Comparison of ENCODE assay signal across 14 mouse cellular contexts in the genomic region with DNA sequence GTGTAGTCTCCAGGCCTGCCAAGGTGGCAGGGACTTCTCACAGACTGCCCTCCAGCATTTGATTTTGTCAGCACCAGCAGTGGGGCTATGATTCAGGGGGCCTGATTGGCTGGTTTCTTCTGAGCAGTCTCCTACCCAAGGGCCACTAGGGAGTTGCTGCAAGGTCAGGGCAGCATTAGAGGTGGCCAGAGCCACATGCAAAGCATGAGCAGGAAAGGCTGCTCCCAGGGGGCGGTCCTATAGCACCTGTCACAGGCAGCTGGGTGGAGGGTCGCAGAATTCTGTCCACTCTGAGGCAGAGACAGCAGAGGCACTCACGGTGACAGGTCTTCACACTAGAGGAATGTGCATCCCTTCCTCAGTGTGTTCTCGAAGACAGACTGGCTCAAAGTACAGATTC. TPM values are rescaled to one million over a fixed set of nuclear protein-coding genes. Genes with fewer than 3 reads are reported as not detected.
DNase-seq lines count a peak whose midpoint lies in the region; ATAC-seq and TF ChIP-seq lines count a peak whose summit lies in the region.
"Had no signal": no experiment of that assay in that cellular context is flagged by ENCODE, and none has a peak within 500 bp of the region (broad histone marks: within the 10 kb centered on the region; RNA-seq: fewer than 3 reads in every experiment).

No protein-coding gene starts in this region.

- no peaks in the 10 kb centered on the region for H3K36me3 ChIP-seq in heart, embryonic 13.5 days
- H3K36me3 ChIP-seq in lung, embryonic 14.5 days (ENCODE audit: insufficient read depth) = no peaks in the 10 kb centered on the region
- H3K36me3 ChIP-seq in stomach, postnatal 0 days (ENCODE audit: control insufficient read depth, insufficient read depth, low read length) = no peaks in the 10 kb centered on the region

- H3K4me3 ChIP-seq in heart, embryonic 13.5 days = no peak overlapping the region
- no peak overlapping the region for H3K4me3 ChIP-seq in lung, embryonic 14.5 days (ENCODE audit: low read depth, low read length)
- H3K4me3 ChIP-seq in stomach, postnatal 0 days (ENCODE audit: low read depth, low read length) = no peak overlapping the region
- H3K4me3 ChIP-seq: left cerebral cortex, adult 2 months had no signal

- H3K27ac ChIP-seq in heart, embryonic 13.5 days (replicated peaks) = 0 out of 2 replicates have a peak overlapping the region, but pooled peaks have one; percentile 22
- peak overlapping the region; percentile 73; the same call in 1 of the 2 replicates for H3K27ac ChIP-seq in lung, embryonic 14.5 days (ENCODE audit: low read depth)
- no peak overlapping the region for H3K27ac ChIP-seq in stomach, postnatal 0 days (replicated peaks)
- H3K27ac ChIP-seq: left cerebral cortex, adult 2 months had no signal

- no peak for TF ChIP-seq EP300 in stomach, postnatal 0 days (optimal IDR thresholded peaks at IDR 0.05)

- no peaks in the 10 kb centered on the region for H3K27me3 ChIP-seq in heart, embryonic 13.5 days (replicated peaks)
- no peaks in the 10 kb centered on the region for H3K27me3 ChIP-seq in lung, embryonic 14.5 days (ENCODE audit: insufficient read depth, low read length)
- H3K27me3 ChIP-seq in stomach, postnatal 0 days (ENCODE audit: control insufficient read depth, insufficient read depth, low read length) = no peaks in the 10 kb centered on the region

- no peak for ATAC-seq in heart, embryonic 13.5 days (ENCODE audit: extremely low read depth, insufficient number of reproducible peaks, low FRiP score, low TSS enrichment)
- ATAC-seq in lung, embryonic 14.5 days (ENCODE audit: insufficient read depth) = no peak
- ATAC-seq in stomach, postnatal 0 days (ENCODE audit: low FRiP score, low TSS enrichment) = no peak
- ATAC-seq: inflammation-experienced regulatory T-cells, adult 6 months had no signal

- no peak for TF ChIP-seq CTCF in lung, embryonic 14.5 days (IDR thresholded peaks at IDR 0.05; ENCODE audit: low read depth)
- no peak for TF ChIP-seq CTCF in stomach, postnatal 0 days (IDR thresholded peaks at IDR 0.05; ENCODE audit: low read depth)

- 55% methylated on average over 4 of the region's 4 CpGs for WGBS in heart, embryonic 13.5 days
- 50% methylated on average over 4 of the region's 4 CpGs for WGBS in lung, embryonic 14.5 days
- 65% methylated on average over 4 of the region's 4 CpGs for WGBS in stomach, postnatal 0 days

- H3K9me3 ChIP-seq in heart, embryonic 13.5 days = no peaks in the 10 kb centered on the region
- H3K9me3 ChIP-seq in lung, embryonic 14.5 days (ENCODE audit: low read depth, low read length) = no peaks in the 10 kb centered on the region
- no peaks in the 10 kb centered on the region for H3K9me3 ChIP-seq in stomach, postnatal 0 days (ENCODE audit: control insufficient read depth, low read length)

- peak overlapping the region; percentile 40; the same call in 1 of the 2 replicates for H3K9ac ChIP-seq in heart, embryonic 13.5 days
- H3K9ac ChIP-seq in lung, embryonic 14.5 days = no peak overlapping the region
- H3K9ac ChIP-seq in stomach, postnatal 0 days (ENCODE audit: low read length) = 0 out of 2 replicates have a peak overlapping the region, but pooled peaks have one; percentile 27

- DNase-seq in heart, adult 18-20 months = no peak
- DNase-seq in lung, embryonic 14.5 days = no peak
- no peak for DNase-seq in lung, postnatal 10 days
- DNase-seq in thymus, postnatal 25 days = peak; percentile 13
- DNase-seq in thymus, postnatal 14 days = no peak
- no peak for DNase-seq in stomach, postnatal 0 days (ENCODE audit: low spot score)
- no peak for DNase-seq in B cell, adult 2 months
- DNase-seq: cerebellum, adult 2 months; embryo, embryonic 11 days; retina, postnatal 1 day had no signal

- no peak overlapping the region for H3K4me2 ChIP-seq in heart, embryonic 13.5 days
- H3K4me2 ChIP-seq in lung, embryonic 14.5 days = 0 out of 2 replicates have a peak overlapping the region, but pooled peaks have one; percentile 15
- H3K4me2 ChIP-seq in stomach, postnatal 0 days (replicated peaks; ENCODE audit: low read depth) = no peak overlapping the region
- H3K4me2 ChIP-seq: heart, embryonic 11.5 days had no signal

- H3K4me1 ChIP-seq in heart, embryonic 13.5 days = peaks cover 75% of the 10 kb centered on the region
- H3K4me1 ChIP-seq in lung, embryonic 14.5 days (ENCODE audit: insufficient read depth) = peaks cover 15% of the 10 kb centered on the region
- H3K4me1 ChIP-seq in stomach, postnatal 0 days (replicated peaks; ENCODE audit: control insufficient read depth, insufficient read depth) = peaks cover 18% of the 10 kb centered on the region

RNA-seq across cellular contexts. Expression of gene Phf2, which starts 12.1 kb away (rescaled TPM):
- 3.6 and 4.3 TPM in 2 replicates for polyA plus RNA-seq in heart, embryonic 13.5 days (2015; fragmentation: Nextera tagmentation; extraction: Ambion mirVana)
- total RNA-seq in heart, adult 18-20 months (2021) = 10 to 100 TPM; 28.1 to 30.8 TPM
- polyA plus RNA-seq in lung, embryonic 14.5 days (2014; fragmentation: Nextera tagmentation; extraction: Ambion mirVana) = 11.1 and 12.2 TPM in 2 replicates
- polyA plus RNA-seq in stomach, postnatal 0 days (2015; fragmentation: Nextera tagmentation; extraction: Ambion mirVana) = 2.7 and 2.9 TPM in 2 replicates
